Mouse (Mus musculus): ENCODE results near the gene Gltp.
A peak's percentile ranks its signal among the peaks of the same experiment; 100 is the strongest.

Gltp gene

GRCm38 (mm10) chr5:114702403-114703392 lies 11.9 kb upstream of the Gltp start:
- DNase-seq, result peak; percentile 61 to 68

DNA sequence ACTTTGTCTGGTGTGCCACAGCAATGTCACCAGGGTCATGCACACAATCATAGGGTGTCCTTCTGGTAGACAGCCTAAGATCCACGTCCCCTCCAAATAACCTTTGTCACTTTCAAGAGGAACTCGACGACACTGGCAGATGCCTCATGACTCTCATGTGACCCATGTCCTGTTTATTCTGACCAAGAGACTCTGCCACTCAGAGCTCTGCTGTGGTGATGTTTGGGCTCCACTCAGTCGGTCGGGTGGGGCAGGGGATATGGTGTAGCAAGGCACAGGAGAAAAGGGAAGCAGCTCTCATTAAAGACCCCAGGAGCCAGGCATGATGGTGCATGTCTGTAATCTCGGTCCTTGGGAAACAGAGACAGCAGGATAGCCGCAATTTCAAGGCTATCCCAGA lies 8.2 kb upstream of the Gltp start:
- no peak for DNase-seq

DNA sequence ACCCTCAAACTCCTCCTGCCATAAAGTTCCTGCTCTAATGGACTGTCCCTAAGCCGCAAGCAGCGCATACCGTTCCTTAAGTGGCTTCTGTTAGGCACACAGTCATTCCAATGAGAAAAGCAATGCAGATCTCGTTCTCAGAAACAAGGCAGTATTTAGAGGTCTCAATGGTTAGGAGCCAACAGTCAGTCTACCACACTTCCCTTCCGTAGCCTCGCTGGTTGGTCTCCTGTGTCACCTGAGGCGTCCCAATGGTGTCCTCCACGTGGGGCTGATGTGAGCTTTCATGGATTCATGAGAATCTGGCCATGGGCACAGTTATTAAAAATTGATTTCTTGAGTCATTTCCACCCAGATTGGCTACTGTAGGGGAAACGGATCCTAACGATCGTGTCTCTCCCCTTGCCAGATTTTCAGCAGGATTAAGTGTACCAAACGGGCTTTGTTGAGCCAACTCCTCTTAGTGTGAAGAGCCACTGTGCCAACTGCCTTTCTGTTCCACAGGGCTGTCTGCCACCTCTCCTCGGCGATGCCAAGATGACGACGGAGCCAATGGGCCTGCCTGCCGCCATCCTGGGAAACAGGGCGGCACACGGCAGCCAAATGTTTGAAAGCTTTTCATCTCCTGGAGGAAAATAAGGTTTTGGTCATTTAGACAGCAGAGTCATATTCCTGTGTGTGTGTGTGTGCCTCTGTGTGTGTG lies 7.4 kb upstream of the Gltp start:
- DNase-seq, result no peak

DNA sequence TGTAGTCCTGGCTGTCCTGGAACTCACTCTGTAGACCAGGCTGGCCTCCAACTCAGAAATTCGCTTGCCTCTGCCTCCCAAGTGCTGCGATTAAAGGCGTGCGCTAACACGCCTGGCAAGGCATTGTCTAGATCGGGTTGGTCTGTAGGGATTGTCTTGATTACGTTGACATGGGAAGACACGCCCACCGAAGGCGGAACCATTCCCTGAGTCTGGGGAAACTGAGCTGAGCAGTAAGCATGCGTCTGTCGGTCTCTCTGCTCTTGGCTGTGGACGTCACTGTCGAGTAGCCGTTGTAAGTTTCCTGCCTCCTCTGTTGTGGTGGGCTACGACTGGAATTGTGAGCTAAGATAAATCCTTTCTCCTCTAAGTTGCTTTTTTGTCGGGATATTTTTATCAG lies 6.2 kb upstream of the Gltp start:
- DNase-seq, result no peak

- DNase-seq, result no peak
These were observed 5.0 kb upstream of the Gltp start for GRCm38 (mm10) chr5:114695775-114696174.

GRCm38 (mm10) chr5:114689700-114690366 lies 951 bp downstream of the Gltp start:
- peak; percentile 41 to 63 for DNase-seq

GRCm38 (mm10) chr5:114688703-114689102 lies 2.1 kb downstream of the Gltp start:
- no peak for DNase-seq

DNA sequence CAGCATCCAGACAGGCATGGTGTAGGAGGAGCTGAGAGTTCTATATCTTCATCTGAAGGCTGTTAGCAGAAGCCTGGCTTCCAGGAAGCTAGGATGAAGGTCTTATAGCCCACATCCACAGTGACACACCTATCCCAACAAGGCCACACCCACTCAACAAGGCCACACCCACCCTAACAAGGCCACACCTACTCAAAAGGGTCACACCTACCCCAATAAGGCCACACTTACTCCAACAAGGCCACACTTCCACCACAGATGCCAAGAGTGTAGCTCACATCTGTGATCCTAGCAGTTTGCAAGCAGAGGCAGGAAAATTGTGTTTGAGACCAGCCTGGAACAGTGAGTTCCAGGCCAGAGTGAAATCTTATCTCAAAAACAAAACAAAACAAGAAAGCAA lies 2.9 kb downstream of the Gltp start:
- DNase-seq, result no peak

DNA sequence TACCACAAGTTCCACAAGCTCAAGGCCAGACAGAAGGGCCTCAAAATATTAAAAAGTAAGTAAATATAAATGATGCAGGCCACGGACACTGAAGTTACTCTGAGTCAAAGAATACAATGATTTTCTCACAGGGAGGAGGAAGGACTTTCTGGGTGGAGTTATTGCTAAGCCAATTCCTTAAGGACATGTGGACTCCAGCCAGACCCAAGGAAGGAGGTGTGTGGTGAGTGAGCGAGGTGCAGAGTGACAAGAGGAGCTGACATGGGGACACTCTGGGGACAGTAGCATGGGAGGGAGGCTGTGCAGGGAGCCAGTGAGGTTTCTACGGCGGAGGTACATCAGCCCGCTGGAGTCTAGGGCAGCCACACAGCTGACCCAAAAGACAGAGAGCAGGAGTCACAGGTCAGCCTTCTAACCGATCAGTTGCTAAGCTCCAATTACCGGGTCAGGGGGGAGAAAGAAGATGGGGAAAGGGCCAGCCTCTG lies 4.0 kb downstream of the Gltp start:
- DNase-seq, result no peak

DNA sequence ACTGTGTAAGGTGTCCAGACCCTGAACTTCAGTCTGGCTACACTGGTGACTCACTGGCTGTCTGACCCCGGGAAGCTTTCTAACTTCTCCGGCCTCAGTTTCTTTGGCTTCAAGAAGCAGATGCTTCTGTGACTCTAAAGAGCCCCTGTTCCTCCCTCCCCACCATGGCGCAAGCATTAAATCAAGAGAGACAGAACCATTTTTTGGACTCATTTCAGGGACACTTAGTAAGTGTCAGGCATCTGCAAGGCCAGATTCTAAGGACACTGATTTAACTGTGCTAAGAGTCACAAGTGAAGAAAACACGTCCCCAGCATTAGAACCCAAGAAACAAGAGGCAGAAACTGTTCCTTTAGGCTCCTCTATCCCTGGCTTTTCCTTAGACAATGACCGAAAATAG lies 4.8 kb downstream of the Gltp start:
- DNase-seq, result no peak

- no peak for DNase-seq
These were observed 9.1 kb downstream of the Gltp start for GRCm38 (mm10) chr5:114681717-114682116.

DNA sequence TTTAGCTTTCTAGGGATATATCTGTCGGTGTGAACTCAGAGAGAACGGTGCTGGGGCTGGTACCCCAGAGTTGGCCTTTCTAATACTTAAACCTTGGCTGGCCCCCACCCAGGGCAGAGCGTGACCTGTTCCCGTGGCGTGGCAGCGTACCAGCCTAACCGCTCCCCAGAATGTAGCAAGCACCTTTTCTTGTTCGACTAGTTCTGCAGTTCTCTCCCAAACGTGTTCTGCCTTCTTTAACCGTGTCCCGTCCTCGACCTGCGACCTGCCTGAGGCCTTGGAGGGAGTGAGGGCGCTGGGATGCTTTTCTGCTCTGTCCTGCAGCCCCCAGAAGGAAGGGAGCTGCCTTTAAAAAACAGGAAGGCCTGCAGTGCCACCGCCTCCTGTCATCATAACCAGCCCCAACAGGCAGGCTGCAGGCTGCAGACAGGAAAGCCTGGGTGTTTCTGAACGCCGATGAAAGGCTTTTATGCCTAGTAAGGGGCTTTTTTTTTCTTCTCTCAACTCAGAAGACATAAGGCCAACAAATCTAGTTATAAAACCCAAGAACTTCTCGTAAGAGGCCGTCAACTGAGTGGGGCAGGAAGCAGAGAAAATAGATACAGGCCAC lies 10.0 kb downstream of the Gltp start:
- DNase-seq, result no peak

DNA sequence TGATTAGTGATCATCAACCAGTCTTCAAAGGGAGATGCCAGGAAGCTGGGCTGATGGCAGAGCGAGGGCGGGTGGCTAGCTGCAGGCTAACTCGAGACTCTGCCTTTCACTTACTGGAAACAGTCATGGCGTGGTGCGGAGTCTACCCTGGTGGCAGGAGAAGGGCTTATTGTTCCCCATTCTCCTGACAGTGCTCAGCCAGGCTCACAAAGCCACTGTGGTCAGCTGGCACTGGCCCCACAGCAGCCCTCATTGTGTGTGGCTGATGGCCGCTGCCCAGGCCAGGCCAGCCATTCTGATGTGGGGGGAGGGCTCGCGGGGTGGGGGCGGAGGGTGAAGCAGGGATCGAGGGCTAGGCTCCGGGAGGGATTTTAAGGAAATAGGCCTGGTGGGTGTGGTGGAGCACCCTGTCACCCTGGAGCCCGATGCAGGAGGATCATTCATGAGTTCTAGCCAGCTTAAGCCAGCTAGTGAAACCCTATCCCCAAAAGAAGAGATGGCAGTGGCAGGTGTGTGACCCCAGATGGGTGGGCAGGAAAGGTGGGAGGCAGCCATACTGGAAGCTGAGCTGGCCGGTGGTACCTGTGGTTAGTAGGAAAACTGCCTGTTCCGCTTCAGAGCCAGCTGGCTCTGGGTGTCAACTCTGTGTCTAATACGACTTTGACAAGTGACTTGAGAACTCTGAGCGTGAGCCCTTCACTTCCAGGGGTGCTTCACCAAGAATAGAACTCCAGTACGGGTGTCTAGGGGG lies 10.8 kb downstream of the Gltp start:
- no peak for DNase-seq

GRCm38 (mm10) chr5:114674594-114674993 lies 16.2 kb downstream of the Gltp start:
- no peak for DNase-seq

DNA sequence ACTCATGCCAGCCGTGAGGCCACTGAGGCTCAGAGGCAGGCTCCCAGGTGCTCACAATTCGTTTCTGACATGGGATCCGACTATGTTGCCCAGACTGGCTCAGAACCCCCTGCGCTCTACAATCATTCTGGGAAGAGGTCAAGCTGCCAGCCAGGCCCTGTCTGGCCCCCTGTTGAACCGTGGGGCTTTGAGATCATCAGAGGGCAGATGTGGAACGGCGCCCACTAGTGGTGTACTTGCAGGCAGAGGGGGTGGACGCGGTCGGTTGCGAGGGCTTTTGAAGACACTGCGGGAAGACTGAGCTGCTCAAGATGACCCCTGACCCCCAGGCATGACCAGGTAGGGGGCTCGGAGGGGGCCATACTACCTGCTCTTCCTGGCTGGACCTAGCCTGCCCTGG lies 17.7 kb downstream of the Gltp start:
- DNase-seq, result no peak

DNA sequence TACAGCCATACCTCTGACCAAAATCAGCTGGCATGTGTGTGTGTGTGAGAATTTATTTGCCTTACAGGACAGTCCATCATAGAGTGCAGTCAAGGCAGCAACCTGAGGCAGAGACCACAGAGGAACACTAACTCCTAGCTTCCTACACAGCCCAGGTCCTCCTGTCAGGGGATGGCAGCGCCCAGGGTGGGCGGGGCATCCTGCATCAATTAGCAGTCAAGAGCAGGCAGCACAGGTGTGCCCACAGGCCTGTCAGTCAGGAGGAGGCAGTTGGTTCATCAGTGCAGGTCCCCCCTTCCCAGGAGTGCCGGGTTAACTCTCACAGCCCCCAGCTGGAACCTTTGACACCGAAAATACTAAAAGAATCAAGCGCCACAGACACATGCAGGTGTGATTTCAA lies 21.8 kb downstream of the Gltp start:
- no peak for DNase-seq

GRCm38 (mm10) chr5:114667228-114667856 lies 23.4 kb downstream of the Gltp start:
- peak; percentile 99 for DNase-seq

DNA sequence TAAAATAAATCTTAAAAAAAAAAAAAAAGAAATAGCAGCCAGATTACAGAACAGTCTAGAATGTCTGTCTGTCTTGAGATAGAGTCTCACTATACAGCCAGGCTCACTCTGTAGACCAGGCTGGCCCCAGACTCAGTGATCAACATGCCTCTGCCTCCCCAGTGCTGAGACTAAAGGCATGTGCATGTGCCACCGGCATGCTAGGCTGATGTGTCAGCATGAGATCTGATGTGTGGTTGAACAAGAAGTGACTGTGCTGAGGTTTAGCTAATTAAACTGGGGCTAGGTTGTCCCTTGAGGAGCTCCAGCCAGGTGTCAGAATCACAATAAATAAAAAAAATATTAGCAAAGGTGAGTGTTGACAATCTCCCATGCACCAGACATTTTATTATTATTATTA lies 24.1 kb downstream of the Gltp start:
- no peak for DNase-seq

DNA sequence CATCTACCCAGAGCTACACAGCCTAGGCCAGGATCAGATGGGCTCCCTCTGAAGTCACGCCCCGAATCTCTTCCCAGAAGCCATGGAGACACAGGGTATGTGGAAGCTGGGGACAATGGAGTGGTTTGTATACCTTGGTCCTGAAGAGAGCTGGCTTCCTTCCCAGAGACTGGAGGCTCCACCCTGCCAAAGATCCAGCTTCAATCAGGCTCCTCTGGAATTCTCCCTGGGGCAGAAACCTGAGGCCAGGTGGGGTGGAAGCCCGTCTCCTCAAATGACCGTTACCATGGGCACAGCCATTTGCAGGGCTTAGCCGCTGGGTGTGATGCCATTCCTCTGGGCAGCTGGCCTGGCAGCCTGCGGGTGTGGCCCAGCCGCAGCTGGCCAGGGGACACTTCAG lies 26.0 kb downstream of the Gltp start:
- DNase-seq, result peak in 1 of 2 experiments; percentile 50

DNA sequence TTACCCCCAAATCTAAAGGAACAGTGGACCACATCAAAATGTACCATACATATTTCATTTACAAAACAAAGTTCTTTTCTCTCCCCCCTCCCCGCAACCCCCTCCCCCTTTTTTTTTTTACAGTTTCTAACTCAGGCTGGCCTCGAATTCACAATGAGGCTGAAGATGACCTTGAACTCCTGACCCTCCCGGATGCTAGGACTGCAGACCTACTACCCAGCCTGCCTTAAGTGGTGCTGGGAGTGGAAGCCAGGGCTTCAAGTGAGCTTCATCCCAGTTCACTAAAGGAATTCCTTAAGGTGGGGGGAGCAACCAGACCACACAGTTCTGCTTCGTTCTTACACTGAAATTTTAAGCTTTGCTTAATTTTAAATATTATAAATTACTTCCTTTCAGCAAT lies 26.6 kb downstream of the Gltp start:
- no peak for DNase-seq

GRCm38 (mm10) chr5:114661029-114661428 lies 29.8 kb downstream of the Gltp start:
- DNase-seq, result no peak

- DNase-seq, result peak; percentile 46 to 69
These were observed 32.5 kb downstream of the Gltp start, which contains the start of gene Trpv4 for GRCm38 (mm10) chr5:114658255-114658654. Trpv4 (minus strand) TSS chr5:114658421.
